Mouse (Mus musculus) hindbrain, postnatal 0 days (tissue): ENCODE results near the gene Gper1. TPM values are rescaled to one million over a fixed set of nuclear protein-coding genes. Genes with fewer than 3 reads are reported as not detected.

Source experiments
- ATAC-seq: fragments of 200-750 bp; cut with Nextera tagmentation; 2 replicates; pipeline ENCODE4 v1.8.0; 2017; ENCODE audit warnings: mild to moderate bottlenecking, moderate TSS enrichment, moderate library complexity
- DNase-seq: peaks from one replicate; pipeline ENCODE4 v3.0.0-alpha.2; 2015; ENCODE audit warnings: low spot score
- H3K27ac ChIP-seq: fragments of 300-500 bp; sonication (generic); 2 replicates; pipeline ENCODE4 v1.5.1; 2014; ENCODE audit warnings: mild to moderate bottlenecking
- H3K27me3 ChIP-seq: fragments of 300-500 bp; sonication (generic); 2 replicates; pipeline ENCODE4 v1.6.1; 2014; ENCODE audit warnings: low read length, mixed read lengths; ENCODE audit not compliant: insufficient read depth
- H3K36me3 ChIP-seq: fragments of 300-500 bp; sonication (generic); 2 replicates; pipeline ENCODE4 v1.6.1; 2014; ENCODE audit warnings: low read length, mixed read lengths; ENCODE audit not compliant: insufficient read depth
- H3K4me1 ChIP-seq: fragments of 300-500 bp; sonication (generic); 2 replicates; pipeline ENCODE4 v1.6.1; 2014; ENCODE audit warnings: antibody characterized with exemption, low read length, mixed read lengths; ENCODE audit not compliant: insufficient read depth
- H3K4me2 ChIP-seq: fragments of 300-500 bp; sonication (generic); 2 replicates; pipeline ENCODE4 v1.6.1; 2014; ENCODE audit warnings: low read depth, mild to moderate bottlenecking, low read length, moderate library complexity, mixed read lengths
- H3K4me3 ChIP-seq: fragments of 300-500 bp; sonication (generic); 2 replicates; pipeline ENCODE4 v1.5.1; 2014; ENCODE audit warnings: low read length
- H3K9ac ChIP-seq: fragments of 300-500 bp; sonication (generic); replicated peaks from 2 replicates; pipeline ENCODE4 v1.6.1; 2014; ENCODE audit warnings: mild to moderate bottlenecking, low read length, moderate library complexity, mixed read lengths
- H3K9me3 ChIP-seq: fragments of 300-500 bp; sonication (generic); 2 replicates; pipeline ENCODE4 v1.6.1; 2016; ENCODE audit warnings: low read length, mixed read lengths
- CTCF ChIP-seq: IDR thresholded peaks from 2 replicates; pipeline ENCODE4 v1.5.1; 2016; ENCODE audit warnings: antibody characterized with exemption, control low read depth, low read depth
- WGBS: fragments of 180-500 bp; shearing (Covaris S2); extraction: QIAGEN DNeasy Blood & Tissue Kit; methylation state at CpG from one replicate; pipeline ENCODE4 v1.1.7; 2014; 5-methylcytosine and 5-hydroxymethylcytosine counted together
- polyA plus RNA-seq: library from polyadenylated mRNA; unstranded; fragments of >200 nt; fragmentation: Nextera tagmentation; extraction: Ambion mirVana; gene quantifications from 2 replicates; pipeline ENCODE4 v1.2.1, GENCODE M21; 2015
- total RNA-seq: library from RNA; depleted of rRNA; stranded (reverse); fragments of >200 nt; gene quantifications from 2 replicates; pipeline ENCODE4 v1.2.3, GENCODE M21; 2014

Gene Gper1
- total and polyA plus RNA-seq, 2 experiments from 2014 or later = 5.6 to 9.6 TPM

GRCm38 (mm10) chr5:139397959-139398753 is 24.8 kb upstream of the Gper1 start:
- Histone ChIP-seq H3K36me3 (no peaks in the 10 kb centered on the region), H3K4me3 (no peak overlapping the region), H3K27ac (no peak overlapping the region), H3K4me2 (no peak overlapping the region), H3K4me1 (no peaks in the 10 kb centered on the region; the same call in 1 of the 2 replicates), H3K9me3 (no peaks in the 10 kb centered on the region), H3K9ac (no peak overlapping the region), H3K27me3 (no peaks in the 10 kb centered on the region)
- DNase-seq (peak; percentile 95), ATAC-seq (peak; percentile 86)
- WGBS = 41% methylated on average over 5 of the region's 5 CpGs
- peak; percentile 92 for TF ChIP-seq CTCF

- Histone ChIP-seq H3K27me3 (no peaks in the 10 kb centered on the region), H3K9ac (no peak overlapping the region), H3K4me2 (no peak overlapping the region), H3K36me3 (no peaks in the 10 kb centered on the region), H3K4me1 (no peaks in the 10 kb centered on the region; the same call in 1 of the 2 replicates), H3K27ac (no peak overlapping the region), H3K9me3 (no peaks in the 10 kb centered on the region), H3K4me3 (no peak overlapping the region)
- DNase-seq = no peak
- 71% methylated on average over 5 of the region's 5 CpGs for WGBS
- ATAC-seq = peak; percentile 11; the same call in 1 of the 2 replicates
- TF ChIP-seq CTCF = no peak
Observed at GRCm38 (mm10) chr5:139398786-139399185, 24.2 kb upstream of the Gper1 start.

- Histone ChIP-seq H3K9ac (no peak overlapping the region), H3K4me2 (no peak overlapping the region), H3K4me3 (no peak overlapping the region), H3K27me3 (no peaks in the 10 kb centered on the region), H3K9me3 (no peaks in the 10 kb centered on the region), H3K36me3 (no peaks in the 10 kb centered on the region), H3K27ac (no peak overlapping the region), H3K4me1 (no peaks in the 10 kb centered on the region; the same call in 1 of the 2 replicates)
- DNase-seq (peak; percentile 21), ATAC-seq (no peak)
- TF ChIP-seq CTCF = no peak
- 66% methylated on average over 14 of the region's 14 CpGs for WGBS
Observed at GRCm38 (mm10) chr5:139399991-139400390, 23.0 kb upstream of the Gper1 start.

GRCm38 (mm10) chr5:139402106-139402505 is 20.8 kb upstream of the Gper1 start:
- ATAC-seq = no peak
- WGBS = 83% methylated on average over 2 of the region's 2 CpGs
- no peaks in the 10 kb centered on the region for H3K36me3 ChIP-seq

GRCm38 (mm10) chr5:139403692-139404260 is 19.2 kb upstream of the Gper1 start:
- Histone ChIP-seq H3K36me3 (no peaks in the 10 kb centered on the region), H3K9me3 (no peaks in the 10 kb centered on the region), H3K9ac (no peak overlapping the region), H3K4me3 (no peak overlapping the region), H3K4me2 (no peak overlapping the region), H3K27ac (no peak overlapping the region), H3K4me1 (peaks cover 5% of the 10 kb centered on the region; the same call in 1 of the 2 replicates), H3K27me3 (no peaks in the 10 kb centered on the region)
- 87% methylated on average over 8 of the region's 8 CpGs for WGBS
- ATAC-seq (no peak), DNase-seq (no peak)
- no peak for TF ChIP-seq CTCF

More at GRCm38 (mm10) chr5:139402106-139402505, 20.8 kb upstream of the Gper1 start:
- H3K27me3 ChIP-seq = no peaks in the 10 kb centered on the region
- TF ChIP-seq CTCF = no peak
- H3K4me3 ChIP-seq = no peak overlapping the region
- H3K9ac ChIP-seq = no peak overlapping the region
- no peaks in the 10 kb centered on the region; the same call in 1 of the 2 replicates for H3K4me1 ChIP-seq
- no peaks in the 10 kb centered on the region for H3K9me3 ChIP-seq
- DNase-seq = no peak
- H3K27ac ChIP-seq = no peak overlapping the region
- H3K4me2 ChIP-seq = no peak overlapping the region

GRCm38 (mm10) chr5:139404801-139405401 is 18.1 kb upstream of the Gper1 start, which contains the start of gene C130050O18Rik:
C130050O18Rik (plus strand) TSS chr5:139405280.
- H3K27me3 ChIP-seq = no peaks in the 10 kb centered on the region
- ATAC-seq (no peak), DNase-seq (no peak)
- no peaks in the 10 kb centered on the region for H3K36me3 ChIP-seq
- no peak within 1 kb of the TSS; the same call in 1 of the 2 replicates for H3K27ac ChIP-seq
- H3K4me3 ChIP-seq = no peak within 1 kb of the TSS
- 0 out of 2 replicates have a peak, but pooled peaks cover 5% of the 10 kb centered on the region for H3K4me1 ChIP-seq
- 85% methylated on average over 6 of the region's 6 CpGs for WGBS
- H3K4me2 ChIP-seq = no peak within 1 kb of the TSS
- no peak within 1 kb of the TSS for H3K9ac ChIP-seq
- TF ChIP-seq CTCF = no peak
- no peaks in the 10 kb centered on the region for H3K9me3 ChIP-seq
